Mouse (Mus musculus): ENCODE results near the gene 2010111I01Rik.
"Not testable (repeated sequence)": the region's sequence is repeated elsewhere in the genome, so short reads cannot be mapped to it uniquely, and the experiment has no call there.

Gene 2010111I01Rik

DNA sequence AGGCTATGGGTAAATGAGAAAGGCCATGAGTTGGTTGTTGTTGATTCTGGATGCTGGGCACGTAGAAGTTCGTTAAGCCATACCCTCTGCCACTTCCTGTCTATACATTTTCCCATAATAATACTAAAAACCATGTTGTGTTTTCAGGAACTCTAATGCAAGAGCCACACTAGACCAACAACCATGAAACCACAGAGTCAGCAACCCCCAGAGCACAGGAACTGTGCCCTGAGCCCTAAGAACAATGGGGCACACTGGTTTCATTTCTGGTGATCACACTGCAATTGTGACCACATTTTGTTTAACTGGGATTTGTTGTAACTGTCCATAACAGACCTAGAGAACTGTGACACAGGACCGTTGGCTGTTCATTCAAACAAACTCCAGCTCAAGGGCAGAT is 12.1 kb upstream of the 2010111I01Rik start:
- in situ Hi-C loops (cut with MboI, MseI), result no loop called here

DNA sequence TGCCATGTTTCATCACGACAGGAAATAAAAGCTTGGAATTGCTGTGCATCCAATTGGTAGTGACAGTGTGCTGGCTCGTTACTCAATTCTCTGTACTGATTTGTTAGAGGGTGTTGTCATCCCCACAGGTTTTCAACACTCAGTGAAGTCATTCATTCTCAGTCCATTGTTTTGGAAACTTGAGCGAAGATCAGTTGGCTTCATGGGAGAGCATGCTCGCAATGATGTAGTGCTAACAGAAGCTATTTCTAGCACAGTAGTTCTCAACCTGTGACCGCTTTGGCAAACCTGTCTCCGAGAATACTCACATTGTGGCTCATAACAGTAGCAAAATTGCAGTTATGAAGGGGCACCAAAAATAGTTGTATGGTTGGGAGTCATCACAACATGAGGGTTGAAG is 8.7 kb upstream of the 2010111I01Rik start:
- in situ Hi-C loops (cut with MboI, MseI), result no loop called here

DNA sequence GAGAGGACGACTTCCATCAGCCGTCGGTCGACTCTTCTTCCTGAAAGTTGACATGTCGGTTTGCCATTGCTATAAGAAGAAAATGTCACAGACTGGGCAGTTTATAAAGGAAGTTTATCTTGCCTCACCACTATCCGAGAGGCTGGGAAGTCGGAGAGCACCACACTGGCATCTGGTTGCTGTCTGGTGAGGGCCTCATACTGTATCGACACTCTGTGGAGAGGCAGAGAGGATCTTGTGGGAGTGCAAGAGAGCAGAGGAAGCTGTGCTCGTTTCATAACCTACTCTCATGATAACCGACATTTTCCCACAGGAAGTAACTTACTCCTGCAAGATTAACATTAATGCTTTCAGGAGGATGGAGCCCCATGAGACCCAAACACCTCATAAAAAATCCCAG is 7.9 kb upstream of the 2010111I01Rik start:
- in situ Hi-C loops (cut with MboI, MseI), result no loop called here

DNA sequence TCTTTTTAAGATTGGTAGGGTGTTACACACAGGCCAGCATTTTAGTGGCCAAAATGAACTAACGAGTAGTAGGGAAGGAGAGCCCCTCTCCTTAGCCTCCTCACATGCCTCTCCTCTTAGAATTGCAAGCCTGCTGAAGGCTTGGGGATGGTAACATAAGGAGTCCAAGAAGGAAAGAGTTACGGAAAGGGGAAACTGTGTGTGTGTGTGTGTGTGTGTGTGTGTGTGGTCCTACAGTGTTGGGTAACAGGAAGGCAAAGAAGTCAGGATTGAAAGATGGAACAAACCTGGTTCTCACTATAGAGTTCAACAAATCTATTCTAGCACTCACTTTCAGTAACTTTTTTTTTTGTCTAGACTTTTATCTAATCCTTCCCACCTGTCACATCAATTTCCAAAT is 1.3 kb upstream of the 2010111I01Rik start:
- in situ Hi-C loops (cut with MboI, MseI), result no loop called here

DNA sequence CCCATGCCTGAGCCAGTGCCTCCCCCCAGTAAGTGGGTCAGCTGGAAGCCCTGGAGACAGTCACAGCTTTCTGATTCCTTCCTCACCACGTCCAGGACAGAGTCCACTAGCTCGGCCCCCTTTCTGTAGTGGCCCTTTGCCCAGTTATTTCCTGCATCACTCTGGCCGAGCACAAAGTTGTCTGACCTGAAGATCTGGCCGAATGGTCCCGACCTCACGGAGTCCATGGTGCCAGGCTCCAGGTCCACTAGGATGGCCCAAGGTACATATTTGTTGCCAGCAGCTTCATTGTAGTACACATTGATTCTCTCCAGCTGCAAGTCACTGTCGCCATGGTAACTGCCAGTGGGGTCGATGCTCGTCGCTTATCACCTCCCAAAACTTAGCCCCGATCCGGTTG is 3.5 kb downstream of the 2010111I01Rik start:
- in situ Hi-C loops (cut with MboI, MseI), result no loop called here

DNA sequence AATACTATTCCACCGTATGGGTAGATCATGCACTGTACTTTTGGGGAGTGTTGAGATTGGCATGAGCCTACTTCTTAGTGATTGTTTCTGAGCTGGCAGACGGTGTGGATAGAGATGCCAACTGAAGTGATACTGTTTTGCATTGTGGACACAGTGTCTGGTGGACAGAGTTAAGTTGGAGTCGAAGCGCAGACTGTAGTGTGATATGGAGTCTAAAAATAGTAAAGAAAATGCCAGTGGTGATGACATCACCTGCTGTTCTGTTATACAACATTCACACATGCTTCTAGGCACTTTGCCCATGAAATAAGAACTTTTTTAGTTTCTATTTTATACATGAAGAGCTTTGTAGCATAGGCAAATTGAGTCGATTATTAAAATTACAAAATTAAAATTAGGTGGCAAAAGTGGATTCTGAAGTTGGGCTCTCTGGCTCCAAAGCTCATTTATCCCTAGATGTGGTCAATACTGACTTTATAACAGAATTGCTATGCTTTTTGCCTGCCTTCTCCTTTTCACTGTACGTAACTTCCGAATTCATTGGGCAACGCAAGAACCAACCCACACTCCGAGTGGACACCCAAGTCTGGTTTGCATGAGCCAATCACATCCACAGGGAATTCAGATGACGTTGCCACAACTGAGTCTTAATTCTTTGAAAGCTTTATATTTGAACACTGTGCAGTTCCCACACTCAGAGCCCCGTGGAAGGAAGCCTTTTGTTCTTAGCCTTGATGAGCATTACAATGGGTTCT is 6.0 kb downstream of the 2010111I01Rik start:
- in situ Hi-C loops (cut with MboI, MseI), result no loop called here

DNA sequence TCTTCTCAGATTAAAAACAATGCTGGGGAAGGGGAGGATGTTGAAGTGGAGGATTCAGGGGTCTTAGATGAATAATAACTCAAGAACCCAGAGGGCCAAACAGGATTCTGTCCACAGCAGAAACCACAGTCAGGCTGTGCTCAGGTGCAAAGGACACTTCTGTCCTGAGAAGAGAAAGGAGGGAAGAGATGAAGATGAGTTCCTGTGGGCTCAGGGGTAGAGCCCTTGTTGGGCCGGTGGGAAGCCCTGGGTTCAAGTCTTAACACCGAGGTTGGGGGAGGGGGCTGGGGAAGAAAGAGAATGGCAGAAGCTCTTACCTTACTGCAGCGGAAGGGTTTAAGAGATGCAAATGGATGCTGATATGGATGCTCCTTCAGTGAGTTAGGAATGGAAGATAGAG is 7.7 kb downstream of the 2010111I01Rik start:
- in situ Hi-C loops (cut with MboI, MseI), result no loop called here

DNA sequence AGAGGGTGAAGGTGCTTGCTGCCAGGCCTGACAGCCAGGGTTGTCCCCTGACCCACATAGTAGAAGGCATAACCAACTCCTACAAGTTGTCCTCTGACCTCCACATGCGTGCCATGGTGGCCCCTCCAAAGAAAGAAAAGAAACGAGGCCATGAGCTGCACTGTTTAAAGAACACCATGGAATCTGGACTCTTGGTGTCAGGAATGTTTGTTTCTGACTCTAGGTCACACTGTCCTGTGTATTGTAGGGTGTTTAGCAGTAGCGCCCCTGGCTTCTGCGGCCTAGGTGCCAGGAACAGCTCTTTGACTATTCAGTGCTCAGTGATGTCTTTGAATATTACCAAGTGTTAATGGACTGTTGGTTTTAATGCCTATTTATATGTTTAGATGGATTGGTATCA is 8.4 kb downstream of the 2010111I01Rik start:
- in situ Hi-C loops (cut with MboI, MseI), result no loop called here

DNA sequence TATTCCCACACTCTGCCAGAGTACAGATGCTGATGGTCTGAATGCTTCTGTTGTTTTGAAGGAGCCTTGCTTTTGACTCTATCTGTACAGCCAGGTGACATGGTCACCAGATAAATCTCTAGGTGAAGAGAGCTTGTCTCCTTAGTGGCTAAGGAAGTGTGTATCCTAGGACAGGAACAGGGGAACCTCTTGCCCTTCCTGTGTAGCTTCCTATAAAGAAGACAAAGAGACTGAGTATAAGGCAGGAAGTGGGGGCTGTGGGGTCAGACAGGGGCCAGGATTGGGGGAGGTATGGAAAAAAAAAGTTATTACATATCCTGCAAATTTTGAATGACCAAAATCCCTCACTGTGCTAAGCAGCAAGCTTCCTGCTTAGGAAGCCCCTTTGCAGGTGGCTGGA is 13.4 kb downstream of the 2010111I01Rik start:
- in situ Hi-C loops (cut with MboI, MseI), result no loop called here

DNA sequence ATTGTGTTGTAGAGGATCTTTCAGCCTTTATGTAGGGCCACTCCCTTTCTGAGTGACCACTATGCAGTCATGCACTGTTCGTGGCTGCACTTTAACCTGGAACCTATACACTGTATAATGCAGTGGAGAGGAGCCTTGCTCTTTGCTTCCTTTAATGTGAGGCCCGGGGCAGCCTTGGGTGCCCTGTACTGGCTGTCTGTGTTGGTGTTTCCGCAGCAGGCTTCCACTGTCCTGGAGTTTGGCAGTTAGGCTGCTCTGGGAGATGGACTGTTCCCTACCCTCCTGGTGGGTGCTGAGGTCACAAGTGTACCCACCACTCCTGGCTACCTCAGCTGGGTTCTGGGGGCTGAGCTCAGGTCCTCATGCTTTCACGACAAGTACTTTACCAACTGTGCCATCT is 14.1 kb downstream of the 2010111I01Rik start:
- in situ Hi-C loops (cut with MboI, MseI), result no loop called here

DNA sequence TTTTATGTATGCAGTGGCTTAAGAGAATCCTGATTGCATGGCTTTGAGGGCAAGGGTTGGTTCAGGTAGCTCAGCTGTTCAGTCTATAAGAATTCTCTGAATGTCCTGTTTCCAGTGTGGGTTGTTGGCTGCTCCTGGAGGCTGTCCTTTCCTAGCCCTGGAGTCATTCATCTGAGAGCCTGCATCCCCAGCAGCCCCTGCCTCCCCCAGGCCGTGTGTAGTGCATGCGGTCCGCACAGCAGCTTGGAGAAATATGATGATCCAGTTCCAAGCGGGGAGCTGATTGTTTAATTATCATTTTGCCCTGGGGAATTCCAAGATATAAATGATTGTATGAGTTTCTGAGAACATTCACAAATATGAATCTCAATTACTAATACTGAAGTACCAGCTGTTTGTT is 14.5 kb downstream of the 2010111I01Rik start:
- in situ Hi-C loops (cut with MboI, MseI), result no loop called here

DNA sequence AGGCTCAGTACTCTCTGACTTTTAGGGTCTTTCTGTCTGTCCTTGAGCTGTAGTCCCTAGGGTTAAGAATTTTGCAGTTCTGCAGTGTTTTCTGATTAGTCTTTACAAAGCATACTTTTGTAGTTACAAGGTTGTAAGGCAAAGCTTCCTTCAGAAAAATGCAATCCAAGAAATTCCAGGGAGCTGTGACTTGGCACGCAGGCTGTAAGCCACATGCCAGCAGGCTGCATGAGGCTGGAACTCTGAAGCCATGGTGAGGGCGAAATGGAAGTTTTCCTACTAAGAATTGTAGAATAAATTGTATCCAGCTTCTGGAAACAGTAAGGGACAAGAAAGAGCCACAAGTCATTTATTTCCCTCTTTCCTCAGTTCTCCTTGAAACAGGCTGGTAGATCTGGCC is 15.4 kb downstream of the 2010111I01Rik start:
- in situ Hi-C loops (cut with MboI, MseI), result no loop called here

DNA sequence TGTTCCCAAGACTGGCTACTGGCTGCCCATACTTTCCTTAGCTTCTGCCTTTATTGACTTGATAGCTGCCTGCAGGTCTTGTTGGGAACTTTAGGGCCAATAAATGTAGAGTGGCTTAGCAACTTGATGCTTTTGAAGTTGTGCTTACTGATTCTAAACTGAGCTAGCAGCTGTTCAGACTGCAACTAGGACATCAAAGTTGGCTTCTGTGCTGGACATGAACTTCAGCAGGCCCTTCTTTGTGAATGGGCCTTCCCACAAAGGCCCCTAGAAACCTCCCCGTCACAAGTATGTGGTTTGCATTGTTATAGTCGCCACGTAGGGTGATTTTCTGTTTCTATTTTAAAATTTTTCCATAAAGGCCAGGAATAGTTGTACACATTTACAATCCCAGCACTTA is 19.8 kb downstream of the 2010111I01Rik start:
- in situ Hi-C loops (cut with MboI, MseI), result no loop called here

DNA sequence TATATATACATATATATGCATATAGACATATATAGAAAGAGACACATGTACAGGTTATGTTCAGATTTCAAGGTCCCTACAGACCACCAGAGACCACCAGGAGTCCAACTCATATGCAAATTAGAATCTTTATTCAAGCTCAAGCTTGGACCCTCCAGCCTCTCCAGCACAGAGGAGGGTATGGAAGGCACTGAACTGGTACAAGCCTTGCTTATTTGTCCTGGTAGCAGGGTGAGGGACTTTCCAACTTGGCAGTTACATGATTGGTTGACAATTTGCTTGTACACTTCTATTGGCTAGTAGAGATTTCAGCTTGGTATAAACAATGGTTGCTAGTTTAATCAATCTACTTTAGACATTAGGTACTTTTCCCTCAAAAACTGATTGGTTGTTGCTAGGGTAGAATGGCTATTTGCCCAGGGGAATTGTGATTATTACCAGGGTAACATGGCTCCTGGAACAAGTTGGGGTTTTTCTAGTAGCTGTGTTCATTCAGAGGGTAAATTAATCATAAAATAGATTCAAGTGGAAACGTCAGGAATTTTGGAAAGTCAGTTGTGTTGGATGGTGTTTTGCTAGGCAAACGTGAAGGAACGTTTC is 25.3 kb downstream of the 2010111I01Rik start:
- in situ Hi-C loops (cut with MboI, MseI), result no loop called here

DNA sequence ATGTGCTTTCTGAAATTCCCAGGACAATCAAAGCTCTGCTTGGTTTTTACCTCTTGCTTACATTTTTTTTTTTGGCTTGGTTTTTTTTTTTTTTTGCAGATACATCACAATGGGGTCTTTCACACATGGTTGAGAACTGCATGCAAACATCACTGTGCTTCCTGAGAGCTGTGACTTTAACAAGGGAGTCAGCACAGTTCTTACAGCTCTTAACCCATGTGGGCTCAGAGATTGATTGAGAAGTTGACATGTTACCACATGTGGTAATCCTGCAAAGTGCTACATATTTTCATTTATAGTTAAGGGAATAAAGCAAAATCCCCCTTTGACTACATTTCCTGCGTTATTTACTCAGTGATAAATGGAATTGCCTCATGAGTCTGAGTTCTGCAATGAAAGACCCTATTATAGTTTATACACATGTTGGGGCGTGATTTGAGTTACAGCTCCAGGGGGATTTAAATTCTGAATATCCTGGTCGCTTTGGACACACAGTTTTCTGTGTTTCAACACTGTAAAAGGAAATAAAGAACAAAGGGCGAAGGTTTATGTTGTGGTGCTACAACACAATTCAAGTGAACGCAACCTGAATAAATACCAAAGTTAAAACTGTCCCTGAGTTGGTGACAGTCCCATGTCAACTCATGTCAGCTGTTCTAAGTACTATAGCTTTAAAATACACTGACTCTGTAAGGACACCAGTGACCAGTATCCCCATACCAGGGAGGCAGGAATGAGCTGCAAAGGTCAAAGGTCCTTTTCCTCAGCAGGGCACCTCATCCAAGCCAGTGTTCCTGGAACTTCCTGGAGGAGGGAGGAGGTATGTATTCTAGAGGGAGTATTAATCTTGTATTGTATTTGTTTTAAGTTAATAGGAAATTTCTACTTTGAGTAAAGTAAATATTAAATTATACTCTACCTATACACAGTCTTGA is 29.1 kb downstream of the 2010111I01Rik start:
- in situ Hi-C loops (cut with MboI, MseI), result no loop called here

DNA sequence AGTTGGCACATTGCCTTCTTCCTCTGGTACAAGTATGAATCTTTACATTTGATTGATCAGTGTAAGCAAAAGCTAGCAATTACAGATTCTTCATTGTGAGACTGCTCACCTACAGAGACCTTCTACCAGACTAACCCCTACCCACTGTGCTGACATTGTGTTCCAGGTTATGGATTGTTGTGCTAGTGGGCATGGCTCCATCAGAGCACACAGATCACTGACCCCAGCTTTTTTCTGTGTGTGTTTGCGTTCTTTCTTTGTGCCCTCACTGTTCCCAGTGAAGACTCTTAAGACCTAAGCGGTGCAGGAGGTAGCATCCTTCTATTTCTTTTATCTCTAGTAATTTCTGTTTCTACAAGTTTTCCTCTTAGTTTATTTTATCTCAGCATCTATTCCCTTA is 32.1 kb downstream of the 2010111I01Rik start:
- in situ Hi-C loops (cut with MboI, MseI), result no loop called here

DNA sequence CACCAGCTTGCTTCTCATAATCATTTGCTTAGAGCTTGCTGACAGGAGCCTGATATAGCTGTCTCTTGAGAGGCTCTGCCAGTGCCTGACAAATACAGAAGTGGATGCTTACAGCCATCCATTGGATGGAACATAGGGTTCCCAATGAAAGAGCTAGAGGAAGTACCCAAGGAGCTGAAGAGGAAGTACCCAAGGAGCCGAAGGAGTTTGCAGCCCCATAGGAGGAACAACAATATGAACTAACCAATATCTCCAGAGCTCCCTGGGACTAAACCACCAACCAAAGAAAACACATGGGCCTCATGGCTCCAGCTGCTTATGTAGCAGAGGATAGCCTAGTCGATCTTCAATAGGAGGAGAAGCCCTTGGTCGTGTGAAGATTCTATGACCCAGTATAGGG is 42.8 kb downstream of the 2010111I01Rik start:
- in situ Hi-C loops (cut with MboI, MseI), result not testable (repeated sequence)

DNA sequence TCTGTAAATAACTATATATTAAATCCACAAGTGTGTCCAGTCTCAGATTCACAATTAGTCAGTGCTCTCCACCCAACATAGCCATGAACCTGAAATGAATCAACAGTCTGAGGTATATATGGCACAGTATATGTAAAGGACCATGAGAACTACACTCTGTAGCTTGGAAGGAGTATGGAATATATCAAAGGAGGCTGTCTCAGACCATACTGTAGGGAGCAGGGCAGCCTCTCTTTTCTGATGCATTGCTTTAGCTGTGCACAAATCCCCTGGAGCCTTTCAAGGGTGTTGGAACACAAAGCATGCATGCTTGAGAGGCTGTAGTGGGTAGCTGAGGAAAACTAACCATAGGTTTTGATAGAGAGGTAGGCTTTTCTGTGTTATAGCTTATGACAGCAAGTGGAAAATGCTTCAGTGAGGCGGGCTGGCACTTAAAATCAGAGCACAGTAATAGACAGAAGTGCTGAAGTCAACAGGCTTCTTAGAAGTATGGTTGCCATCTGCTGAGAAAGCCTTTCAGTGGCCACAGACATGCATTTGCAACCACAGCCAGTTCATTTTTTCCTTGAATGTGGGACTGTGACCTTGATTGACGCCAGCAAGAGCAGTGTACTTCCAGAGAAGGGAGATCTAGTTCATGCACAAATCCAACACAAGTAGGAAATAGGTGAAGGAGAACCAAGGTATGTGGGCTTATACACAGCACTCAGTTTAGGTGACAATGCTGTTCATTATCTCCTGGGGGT is 45.8 kb downstream of the 2010111I01Rik start:
- in situ Hi-C loops (cut with MboI, MseI), result no loop called here

DNA sequence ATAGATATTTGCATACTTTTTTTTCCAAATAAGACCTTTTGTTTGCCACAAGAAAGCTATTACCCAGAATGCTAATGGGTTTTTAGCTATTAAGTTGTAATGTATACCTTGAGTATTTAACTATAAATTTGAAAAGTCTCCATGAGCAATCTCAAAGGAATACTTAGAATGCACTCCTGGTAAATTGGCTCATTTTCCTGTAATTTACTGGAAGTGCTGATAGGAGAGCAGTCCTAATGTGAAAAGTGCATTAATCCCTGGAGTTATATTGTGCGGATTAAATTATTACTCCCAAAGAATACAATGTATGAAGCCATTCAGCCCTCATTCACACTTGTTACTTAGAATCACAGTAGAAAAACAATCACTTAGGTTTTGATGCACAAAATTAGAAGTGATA is 49.7 kb downstream of the 2010111I01Rik start:
- in situ Hi-C loops (cut with MboI, MseI), result no loop called here

DNA sequence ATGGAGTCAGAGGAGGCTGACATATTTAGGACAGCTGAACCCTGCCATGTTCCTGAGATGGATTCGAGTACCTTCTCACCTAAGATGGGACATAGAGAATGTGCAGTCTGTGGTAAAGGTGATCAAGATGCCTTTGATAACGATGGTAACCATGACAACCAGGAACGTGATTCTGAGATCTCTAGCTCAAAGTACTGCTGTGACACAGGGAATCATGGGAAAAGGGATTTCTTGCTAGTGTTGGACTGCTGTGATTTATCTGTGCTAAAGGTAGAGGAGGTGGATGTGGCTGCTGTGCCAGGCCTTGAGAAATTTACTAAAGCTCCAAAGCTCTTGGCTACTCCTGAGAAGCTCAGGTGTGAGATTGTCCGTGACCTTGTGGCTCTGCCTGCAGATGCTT is 50.7 kb downstream of the 2010111I01Rik start:
- in situ Hi-C loops (cut with MboI, MseI), result no loop called here

DNA sequence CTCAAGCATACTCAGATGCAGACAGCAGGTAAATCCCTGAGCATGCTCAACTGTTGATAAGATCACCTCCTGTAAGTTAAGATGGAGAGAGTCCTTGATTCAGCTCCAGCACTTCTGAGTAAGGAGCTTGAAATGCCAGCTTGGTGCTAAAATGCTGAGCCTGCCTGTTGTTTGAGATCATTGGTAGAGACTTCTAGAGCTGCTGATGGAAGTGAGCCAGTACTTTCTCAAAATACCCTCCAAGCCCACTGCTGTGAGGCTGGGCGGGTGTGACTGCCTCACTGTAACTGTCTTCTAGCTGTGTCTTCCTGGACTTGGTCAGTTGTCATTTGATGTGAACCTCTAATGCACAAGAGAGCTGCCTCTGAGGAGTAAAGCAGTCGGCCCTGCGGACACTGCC is 51.4 kb downstream of the 2010111I01Rik start:
- in situ Hi-C loops (cut with MboI, MseI), result no loop called here
